Mouse (Mus musculus) urinary bladder, adult 2 months (tissue): ENCODE data around the gene Met. TPM values are rescaled to one million over a fixed set of nuclear protein-coding genes. Genes with fewer than 3 reads are reported as not detected.

Experiments used
- DNase-seq: peaks from one replicate; pipeline ENCODE4 v3.0.0; 2022; ENCODE audit warnings: low spot score
- polyA plus RNA-seq: library from polyadenylated mRNA; depleted of rRNA; stranded (reverse); fragments of >200 nt; gene quantifications from 2 replicates; pipeline ENCODE4 v1.2.3, GENCODE M21; 2012

The Met gene
- polyA plus RNA-seq, 1 experiment, result 16.4 TPM

DNA sequence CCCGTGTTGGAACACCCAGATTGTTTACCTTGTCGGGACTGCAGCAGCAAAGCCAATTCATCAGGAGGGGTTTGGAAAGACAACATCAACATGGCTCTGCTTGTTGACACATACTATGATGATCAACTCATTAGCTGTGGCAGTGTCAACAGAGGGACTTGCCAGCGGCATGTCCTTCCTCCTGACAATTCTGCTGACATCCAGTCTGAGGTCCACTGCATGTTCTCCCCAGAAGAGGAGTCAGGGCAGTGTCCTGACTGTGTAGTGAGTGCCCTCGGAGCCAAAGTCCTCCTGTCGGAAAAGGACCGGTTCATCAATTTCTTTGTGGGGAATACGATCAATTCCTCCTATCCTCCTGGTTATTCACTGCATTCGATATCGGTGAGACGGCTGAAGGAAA is 27.9 kb downstream of the Met start:
- no peak for DNase-seq

- DNase-seq, result no peak
These were observed 28.5 kb downstream of the Met start for GRCm38 (mm10) chr6:17492062-17492461.

- no peak for DNase-seq
These were observed 31.8 kb downstream of the Met start for GRCm38 (mm10) chr6:17495413-17495812.

DNA sequence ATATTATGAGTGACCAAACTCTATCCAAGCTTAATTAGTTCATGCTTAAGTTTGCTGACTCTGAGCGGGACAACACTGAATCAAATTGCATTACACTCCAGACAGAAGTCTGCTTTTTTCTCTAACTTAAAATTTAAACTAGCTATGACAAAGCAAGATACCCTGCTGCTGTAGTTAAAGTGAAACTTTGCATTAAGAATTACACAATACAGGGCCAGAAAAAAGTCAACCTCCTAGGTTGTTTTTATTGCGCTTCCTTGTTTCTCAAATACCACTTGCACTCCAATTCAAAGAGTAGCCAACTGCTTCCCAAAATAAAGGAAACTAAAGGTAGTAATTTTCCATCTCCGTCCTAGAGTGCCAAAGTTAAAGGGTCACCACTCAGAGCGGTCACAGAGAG is 33.8 kb downstream of the Met start:
- no peak for DNase-seq

GRCm38 (mm10) chr6:17498801-17499200 is 35.2 kb downstream of the Met start:
- DNase-seq, result no peak

DNA sequence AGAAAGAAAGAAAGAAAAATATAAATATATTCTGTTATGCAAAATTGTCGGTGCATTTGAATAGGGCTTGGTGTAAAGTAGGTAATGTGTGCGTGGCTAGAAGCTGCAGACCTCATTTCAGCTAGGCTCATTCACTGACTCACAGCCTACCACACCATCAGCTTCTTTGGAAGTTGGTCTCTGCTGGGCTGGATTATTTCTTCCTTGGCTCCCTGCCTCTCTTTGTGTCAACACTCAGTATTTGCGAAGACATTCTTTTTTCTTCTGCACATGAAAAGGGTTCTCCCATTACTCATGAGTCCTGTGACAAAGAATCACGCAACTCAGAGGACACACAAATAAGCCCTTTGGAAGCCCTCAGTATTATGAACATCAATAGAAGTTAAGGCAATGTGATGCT is 37.8 kb downstream of the Met start:
- no peak for DNase-seq

DNA sequence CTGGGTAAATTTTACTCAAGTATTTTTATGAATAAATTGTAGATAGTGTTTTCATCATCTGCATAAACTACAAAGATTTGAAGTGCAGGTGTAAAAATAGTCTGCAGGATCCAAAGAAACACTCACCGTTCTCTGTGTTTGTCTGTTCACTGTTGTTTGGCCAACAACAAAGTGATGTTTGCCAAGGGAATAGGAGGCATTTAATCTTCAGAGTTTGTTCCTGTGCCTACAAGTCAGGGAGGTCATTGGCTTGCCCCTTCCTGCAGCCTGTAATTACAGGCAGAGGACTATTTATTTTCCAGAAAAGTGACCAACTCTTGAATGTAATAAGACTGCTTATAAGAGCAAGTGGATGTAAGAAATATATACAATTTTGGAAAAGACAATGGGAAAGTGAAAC is 38.7 kb downstream of the Met start:
- DNase-seq, result no peak

- no peak for DNase-seq
These were observed 40.1 kb downstream of the Met start for GRCm38 (mm10) chr6:17503724-17504123.

GRCm38 (mm10) chr6:17505530-17505929 is 41.9 kb downstream of the Met start:
- DNase-seq, result no peak

- peak; percentile 33 for DNase-seq
These were observed 43.2 kb downstream of the Met start for GRCm38 (mm10) chr6:17506831-17507230.

DNA sequence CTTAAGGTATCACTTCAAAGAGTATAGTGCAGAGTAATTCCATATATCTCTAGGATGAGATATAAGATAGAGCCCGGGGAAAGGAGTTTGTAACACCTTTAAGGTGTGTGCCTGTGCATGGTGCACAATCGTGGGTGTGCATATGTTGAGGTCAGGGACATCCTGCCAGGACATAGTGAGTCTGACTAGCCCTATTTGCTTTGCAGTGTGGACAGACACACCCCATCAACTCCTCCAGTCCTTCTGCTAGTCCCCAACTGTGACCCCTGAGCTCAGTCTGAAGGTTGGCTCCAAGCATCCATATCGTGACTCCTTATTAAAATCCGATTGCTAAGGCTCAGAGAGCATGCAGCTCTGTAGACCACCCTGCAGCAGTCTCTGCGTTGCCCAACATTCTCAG is 44.6 kb downstream of the Met start:
- no peak for DNase-seq

- DNase-seq, result no peak
These were observed 45.2 kb downstream of the Met start for GRCm38 (mm10) chr6:17508604-17509372.

- DNase-seq, result no peak
These were observed 49.8 kb downstream of the Met start for GRCm38 (mm10) chr6:17513381-17513780.

GRCm38 (mm10) chr6:17515775-17516460 is 52.3 kb downstream of the Met start:
- no peak for DNase-seq

- no peak for DNase-seq
These were observed 58.5 kb downstream of the Met start for GRCm38 (mm10) chr6:17521901-17522717.

GRCm38 (mm10) chr6:17522917-17523316 is 59.3 kb downstream of the Met start:
- DNase-seq, result no peak

DNA sequence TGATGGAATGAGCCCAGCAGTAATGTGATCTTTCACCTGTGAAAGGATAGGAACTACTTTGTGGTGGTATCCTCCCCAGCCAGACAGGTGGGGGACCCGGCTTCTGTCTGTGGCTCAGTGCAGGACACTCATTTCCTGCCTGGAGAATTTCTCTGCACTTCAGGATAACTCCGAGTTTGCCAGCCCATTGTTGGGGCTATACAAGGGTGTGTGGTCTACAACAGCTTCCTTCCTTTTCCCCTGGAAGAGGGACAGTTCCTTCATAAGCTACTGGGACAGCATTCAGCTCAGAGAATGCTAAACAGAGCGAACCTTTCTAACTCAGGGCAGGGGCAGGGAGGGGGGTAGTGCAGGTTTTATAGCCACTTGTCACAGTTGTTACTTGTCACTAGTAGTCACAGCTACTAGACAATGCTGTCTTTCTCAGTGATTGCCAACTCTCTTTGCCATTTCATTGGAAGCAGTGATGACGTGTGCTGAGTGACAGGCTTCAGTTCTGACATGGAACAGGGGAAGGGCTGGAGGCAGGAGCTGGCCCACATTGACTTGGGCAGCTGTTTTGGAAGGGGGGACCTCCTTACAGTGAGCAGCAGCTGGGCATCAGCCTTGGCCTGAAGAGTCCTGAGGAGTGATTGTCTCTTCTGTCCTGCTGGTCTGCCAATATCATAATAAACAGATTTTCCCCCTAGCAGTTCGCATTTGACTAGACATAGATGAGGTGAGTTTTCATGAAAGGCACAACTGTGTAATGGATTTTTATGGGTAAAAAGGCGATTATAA is 66.1 kb downstream of the Met start:
- no peak for DNase-seq

DNA sequence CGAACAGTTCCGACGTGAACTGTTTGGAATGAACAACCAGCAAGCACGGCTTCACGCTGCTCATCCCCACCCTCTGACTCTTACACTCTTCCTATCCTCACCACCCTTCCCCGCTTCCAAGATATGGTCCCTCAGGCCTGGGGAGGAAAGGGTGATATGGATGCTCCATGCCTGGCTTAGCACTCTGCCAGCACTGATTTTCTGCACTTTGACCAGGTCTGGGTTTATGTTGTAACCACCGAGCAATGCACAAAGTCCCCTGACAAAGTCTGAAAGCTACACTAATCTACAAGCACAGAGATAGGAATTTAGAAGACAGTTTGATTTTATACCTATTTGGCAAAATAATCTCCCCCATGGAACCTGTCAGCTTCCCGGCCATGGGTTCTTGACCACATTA is 78.0 kb downstream of the Met start:
- DNase-seq, result no peak

- no peak for DNase-seq
These were observed 78.8 kb downstream of the Met start for GRCm38 (mm10) chr6:17542383-17542782.

GRCm38 (mm10) chr6:17545480-17545879 is 81.9 kb downstream of the Met start:
- DNase-seq, result no peak

GRCm38 (mm10) chr6:17546341-17546740 is 82.7 kb downstream of the Met start:
- DNase-seq, result no peak

DNA sequence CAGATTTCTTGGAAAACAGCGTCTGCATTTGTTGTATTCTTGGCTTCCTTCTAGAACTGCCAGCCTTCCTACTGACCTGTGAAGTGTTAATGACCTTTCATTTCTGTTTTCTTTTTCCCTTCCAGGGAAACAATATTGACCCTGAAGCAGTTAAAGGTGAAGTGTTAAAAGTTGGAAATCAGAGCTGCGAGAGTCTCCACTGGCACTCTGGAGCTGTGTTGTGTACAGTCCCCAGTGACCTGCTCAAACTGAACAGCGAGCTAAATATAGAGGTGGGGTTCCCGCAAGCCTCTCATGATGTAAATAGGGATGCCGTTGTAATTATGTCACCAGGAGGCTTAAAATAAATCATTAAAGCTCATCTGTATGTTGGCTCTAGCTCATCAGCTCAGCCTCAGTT is 83.2 kb downstream of the Met start:
- no peak for DNase-seq
